Mouse (Mus musculus): ENCODE measurements at regions not wholly inside any gene's neighbourhood (a gene's known extent, or its start where the extent isn't known, plus 50 kb on each side); places are given as distances from the start of the nearest gene placed in this dataset.
A peak's percentile ranks its signal among the peaks of the same experiment; 100 is the strongest.

GRCm38 (mm10) chrX:50611765-50612591 lies 183.7 kb upstream of the Olfr1324 start:
- TF ChIP-seq EP300 (optimal IDR thresholded peaks at IDR 0.05) (no peak), CTCF (IDR thresholded peaks at IDR 0.05; ENCODE audit: low read depth) (peak; percentile 78)
